Mouse (Mus musculus) lung, embryonic 16.5 days (tissue): ENCODE data around the gene Ppm1m. TPM values are rescaled to one million over a fixed set of nuclear protein-coding genes. Genes with fewer than 3 reads are reported as not detected.
"Not testable (repeated sequence)": the region's sequence is repeated elsewhere in the genome, so short reads cannot be mapped to it uniquely, and the experiment has no call there.

Experiments
- ATAC-seq: fragments of 200-750 bp; cut with Nextera tagmentation; 2 replicates; pipeline ENCODE4 v1.8.0; 2017; ENCODE audit warnings: low read depth, mild to moderate bottlenecking, moderate library complexity
- H3K27ac ChIP-seq: fragments of 300-500 bp; sonication (generic); 2 replicates; pipeline ENCODE4 v1.5.1; 2014; ENCODE audit warnings: mild to moderate bottlenecking, control low read depth, low read length
- H3K27me3 ChIP-seq: fragments of 300-500 bp; sonication (generic); 2 replicates; pipeline ENCODE4 v1.6.1; 2014; ENCODE audit warnings: low read depth, low read length, mixed read lengths; ENCODE audit not compliant: control insufficient read depth, insufficient read depth
- H3K36me3 ChIP-seq: fragments of 300-500 bp; sonication (generic); 2 replicates; pipeline ENCODE4 v1.6.1; 2014; ENCODE audit warnings: low read length; ENCODE audit not compliant: control insufficient read depth, insufficient read depth
- H3K4me1 ChIP-seq: fragments of 300-500 bp; sonication (generic); replicated peaks from 2 replicates; pipeline ENCODE4 v1.6.1; 2014; ENCODE audit warnings: low read length, mixed read lengths; ENCODE audit not compliant: control insufficient read depth, insufficient read depth
- H3K4me2 ChIP-seq: fragments of 300-500 bp; sonication (generic); 2 replicates; pipeline ENCODE4 v1.6.1; 2014; ENCODE audit warnings: low read depth, low read length, control low read depth
- H3K4me3 ChIP-seq: fragments of 300-500 bp; sonication (generic); 2 replicates; pipeline ENCODE4 v1.5.1; 2014; ENCODE audit warnings: mild to moderate bottlenecking, low read length, control low read depth
- H3K9ac ChIP-seq: fragments of 300-500 bp; sonication (generic); 2 replicates; pipeline ENCODE4 v1.6.1; 2014; ENCODE audit warnings: low read length, control low read depth
- H3K9me3 ChIP-seq: fragments of 300-500 bp; sonication (generic); 2 replicates; pipeline ENCODE4 v1.6.1; 2016; ENCODE audit warnings: low read length; ENCODE audit not compliant: control insufficient read depth
- WGBS: fragments of 180-500 bp; shearing (Covaris S2); extraction: QIAGEN DNeasy Blood & Tissue Kit; methylation state at CpG from one replicate; pipeline ENCODE4 v1.1.7; 2014; 5-methylcytosine and 5-hydroxymethylcytosine counted together
- polyA plus RNA-seq: library from polyadenylated mRNA; unstranded; fragments of >200 nt; fragmentation: Nextera tagmentation; extraction: Ambion mirVana; gene quantifications from 2 replicates; pipeline ENCODE4 v1.2.1, GENCODE M21; 2015

Gene Ppm1m
- polyA plus RNA-seq, 1 experiment from 2014 or later = 53.1 TPM

GRCm38 (mm10) chr9:106169917-106170316, 29.6 kb downstream of the Ppm1m start:
- Histone ChIP-seq H3K36me3 (no peaks in the 10 kb centered on the region), H3K4me2 (peak overlapping the region; percentile 58), H3K9ac (peak overlapping the region; percentile 92; the same call in 1 of the 2 replicates), H3K4me1 (peaks cover 16% of the 10 kb centered on the region), H3K27ac (no peak overlapping the region), H3K4me3 (no peak overlapping the region), H3K9me3 (no peaks in the 10 kb centered on the region), H3K27me3 (no peaks in the 10 kb centered on the region)
- no peak for ATAC-seq
- 25% methylated on average over 6 of the region's 6 CpGs for WGBS

DNA sequence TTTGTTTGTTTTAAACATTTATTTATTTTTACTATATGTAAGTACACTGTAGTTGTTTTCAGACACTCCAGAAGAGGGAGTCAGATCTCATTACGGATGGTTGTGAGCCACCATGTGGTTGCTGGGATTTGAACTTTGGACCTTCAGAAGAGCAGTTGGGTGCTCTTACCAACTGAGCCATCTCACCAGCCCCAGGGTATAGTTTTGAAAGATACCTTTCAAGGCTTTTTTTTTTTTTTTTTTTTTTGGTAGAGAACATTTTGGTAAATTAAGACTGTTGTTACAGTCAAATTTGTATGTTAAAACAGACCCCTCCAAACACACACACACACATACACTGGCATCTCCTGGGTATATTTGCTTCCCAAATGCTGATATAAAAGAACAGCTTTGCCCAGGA, 30.5 kb downstream of the Ppm1m start:
- H3K9me3 ChIP-seq, H3K36me3 ChIP-seq, H3K9ac ChIP-seq, ATAC-seq, H3K4me3 ChIP-seq, H3K27me3 ChIP-seq, H3K4me2 ChIP-seq, H3K27ac ChIP-seq: not testable (repeated sequence)
- peaks cover 11% of the 10 kb centered on the region for H3K4me1 ChIP-seq
- WGBS = 71% methylated on average over 1 of the region's 1 CpGs

DNA sequence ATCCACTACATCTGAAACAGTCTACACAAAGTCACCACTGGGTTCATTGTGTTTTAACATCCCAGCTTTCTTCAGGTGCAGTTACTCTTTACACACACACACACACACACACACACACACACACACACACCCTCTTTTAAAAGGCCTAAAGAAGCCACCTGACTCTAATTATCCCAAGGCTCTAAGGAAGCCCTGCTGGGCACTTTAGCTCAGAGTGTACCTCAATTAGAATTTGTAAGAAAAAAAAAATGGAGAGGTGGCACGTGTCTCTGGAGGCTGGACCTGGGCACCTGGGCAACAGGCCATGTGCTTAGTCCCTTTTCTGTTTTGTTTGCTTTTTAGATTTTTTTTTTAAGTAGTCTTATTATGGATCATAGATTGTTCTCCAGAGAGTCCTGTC, 31.8 kb downstream of the Ppm1m start:
- Histone ChIP-seq H3K4me2 (no peak overlapping the region), H3K9me3 (no peaks in the 10 kb centered on the region), H3K4me3 (no peak overlapping the region), H3K4me1 (no peaks in the 10 kb centered on the region; the same call in 1 of the 2 replicates), H3K9ac (no peak overlapping the region), H3K27me3 (peaks cover 2% of the 10 kb centered on the region; the same call in 1 of the 2 replicates), H3K27ac (no peak overlapping the region), H3K36me3 (no peaks in the 10 kb centered on the region)
- 40% methylated on average over 1 of the region's 1 CpGs for WGBS
- no peak for ATAC-seq

DNA sequence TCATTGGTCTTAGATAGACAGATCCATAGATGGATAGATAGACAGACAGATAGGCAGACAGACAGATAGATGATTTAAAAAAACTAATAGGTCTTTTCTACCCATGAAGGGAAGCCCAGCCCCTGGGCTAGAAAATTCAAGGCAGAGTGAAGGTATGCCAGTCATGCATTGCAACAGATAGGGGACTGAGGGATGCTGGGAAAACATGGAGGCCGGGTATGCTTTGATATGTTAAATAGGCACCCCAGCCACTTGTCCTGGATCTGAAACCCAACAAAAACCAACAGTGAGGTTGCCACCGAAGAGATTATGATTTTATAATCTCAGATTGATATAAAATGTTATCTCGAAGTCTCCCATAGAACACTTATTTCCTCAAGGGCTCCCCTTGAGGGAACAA, 32.3 kb downstream of the Ppm1m start:
- Histone ChIP-seq H3K4me1 (no peaks in the 10 kb centered on the region), H3K4me3 (no peak overlapping the region), H3K4me2 (no peak overlapping the region), H3K9me3 (no peaks in the 10 kb centered on the region), H3K27me3 (peaks cover 2% of the 10 kb centered on the region; the same call in 1 of the 2 replicates), H3K9ac (no peak overlapping the region), H3K27ac (no peak overlapping the region), H3K36me3 (no peaks in the 10 kb centered on the region)
- WGBS = 73% methylated on average over 3 of the region's 3 CpGs
- ATAC-seq = no peak

GRCm38 (mm10) chr9:106166709-106167108, 32.8 kb downstream of the Ppm1m start:
- peaks cover 2% of the 10 kb centered on the region; the same call in 1 of the 2 replicates for H3K27me3 ChIP-seq
- no peaks in the 10 kb centered on the region for H3K36me3 ChIP-seq
- H3K4me2 ChIP-seq = no peak overlapping the region
- 59% methylated on average over 2 of the region's 2 CpGs for WGBS
- no peak for ATAC-seq
- no peak overlapping the region for H3K27ac ChIP-seq
- no peak overlapping the region for H3K4me3 ChIP-seq
- H3K9ac ChIP-seq = no peak overlapping the region
- H3K9me3 ChIP-seq = no peaks in the 10 kb centered on the region
- no peaks in the 10 kb centered on the region for H3K4me1 ChIP-seq

- WGBS = 36% methylated on average over 5 of the region's 5 CpGs
- H3K4me2 ChIP-seq = peak overlapping the region; percentile 67
- H3K36me3 ChIP-seq = no peaks in the 10 kb centered on the region
- peak overlapping the region; percentile 69 for H3K4me3 ChIP-seq
- peak overlapping the region; percentile 78 for H3K9ac ChIP-seq
- ATAC-seq = no peak
- peaks cover 2% of the 10 kb centered on the region; the same call in 1 of the 2 replicates for H3K27me3 ChIP-seq
- H3K9me3 ChIP-seq = no peaks in the 10 kb centered on the region
- H3K4me1 ChIP-seq = 0 out of 2 replicates have a peak, but pooled peaks cover 3% of the 10 kb centered on the region
- peak overlapping the region; percentile 96 for H3K27ac ChIP-seq
Measured at GRCm38 (mm10) chr9:106160426-106160825, 39.1 kb downstream of the Ppm1m start.

- peaks cover 2% of the 10 kb centered on the region; the same call in 1 of the 2 replicates for H3K27me3 ChIP-seq
- WGBS = 3% methylated on average over 24 of the region's 24 CpGs
- peak overlapping the region; percentile 96 for H3K27ac ChIP-seq
- H3K9me3 ChIP-seq = no peaks in the 10 kb centered on the region
- no peaks in the 10 kb centered on the region for H3K36me3 ChIP-seq
- H3K9ac ChIP-seq = peak overlapping the region; percentile 78
- peak; percentile 91 for ATAC-seq
- H3K4me1 ChIP-seq = 0 out of 2 replicates have a peak, but pooled peaks cover 3% of the 10 kb centered on the region
- peak overlapping the region; percentile 67 for H3K4me2 ChIP-seq
- peak overlapping the region; percentile 69 for H3K4me3 ChIP-seq
Measured at GRCm38 (mm10) chr9:106159784-106160301, 39.7 kb downstream of the Ppm1m start.

GRCm38 (mm10) chr9:106159237-106159636, 40.3 kb downstream of the Ppm1m start:
- WGBS = 85% methylated on average over 9 of the region's 9 CpGs
- no peak overlapping the region for H3K27ac ChIP-seq
- no peaks in the 10 kb centered on the region for H3K36me3 ChIP-seq
- H3K9me3 ChIP-seq = no peaks in the 10 kb centered on the region
- 0 out of 2 replicates have a peak, but pooled peaks cover 3% of the 10 kb centered on the region for H3K4me1 ChIP-seq
- peak overlapping the region; percentile 19; the same call in 1 of the 2 replicates for H3K4me2 ChIP-seq
- no peak overlapping the region for H3K9ac ChIP-seq
- no peak for ATAC-seq
- peaks cover 2% of the 10 kb centered on the region; the same call in 1 of the 2 replicates for H3K27me3 ChIP-seq
- no peak overlapping the region for H3K4me3 ChIP-seq

DNA sequence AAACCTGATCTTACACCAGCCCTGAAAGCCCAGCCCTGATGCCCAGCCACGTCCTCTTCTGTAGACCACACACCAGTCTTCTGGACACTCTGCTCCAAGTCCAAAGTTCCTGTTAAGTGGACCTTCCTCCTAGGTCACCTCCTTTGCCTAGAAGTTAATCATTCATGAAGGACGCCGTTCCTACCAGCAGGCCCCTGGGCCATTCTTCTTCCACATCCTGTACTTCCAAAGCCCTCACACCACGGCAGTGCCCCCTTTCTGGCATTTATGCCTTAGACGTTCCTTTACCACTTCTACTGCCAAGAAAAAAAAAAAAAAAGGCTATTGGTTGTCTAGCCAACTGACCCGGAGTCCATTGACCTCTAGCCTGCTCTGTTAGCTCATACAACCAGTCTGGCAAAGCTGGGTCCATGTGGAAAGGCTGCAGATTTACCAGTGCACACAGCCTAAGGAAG, 41.5 kb downstream of the Ppm1m start, which contains the start of gene Glyctk:
Gene Glyctk, minus strand, starts transcription at position 102 of the 455 bp plus-strand sequence.
- Histone ChIP-seq H3K4me1 (0 out of 2 replicates have a peak, but pooled peaks cover 3% of the 10 kb centered on the region), H3K9ac (no peak within 1 kb of the TSS), H3K36me3 (no peaks in the 10 kb centered on the region), H3K4me3 (no peak within 1 kb of the TSS), H3K27me3 (no peaks in the 10 kb centered on the region), H3K9me3 (no peaks in the 10 kb centered on the region), H3K4me2 (no peak within 1 kb of the TSS), H3K27ac (no peak within 1 kb of the TSS)
- 69% methylated on average over 6 of the region's 6 CpGs for WGBS
- no peak for ATAC-seq
